In genomic region chr6:85851062-85851773, GRCm38 (mm10) we compare ENCODE assay signal across 14 mouse cellular contexts. TPM values are rescaled to one million over a fixed set of nuclear protein-coding genes. Genes with fewer than 3 reads are reported as not detected.
"Had no signal": no experiment of that assay in that cellular context is flagged by ENCODE, and none has a peak within 500 bp of the region (broad histone marks: within the 10 kb centered on the region; RNA-seq: fewer than 3 reads in every experiment).

No protein-coding gene starts in this region.

- H3K36me3 ChIP-seq: kidney, embryonic 15.5 days; limb, embryonic 12.5 days; lung, embryonic 15.5 days; midbrain, embryonic 13.5 days had no signal

- H3K4me2 ChIP-seq: kidney, embryonic 15.5 days; limb, embryonic 12.5 days; lung, embryonic 15.5 days; midbrain, embryonic 13.5 days had no signal

- ATAC-seq: midbrain, embryonic 13.5 days had no signal

- H3K9me3 ChIP-seq: kidney, embryonic 15.5 days; limb, embryonic 12.5 days; lung, embryonic 15.5 days; midbrain, embryonic 13.5 days had no signal

- H3K27ac ChIP-seq: kidney, embryonic 15.5 days; limb, embryonic 12.5 days; lung, embryonic 15.5 days; midbrain, embryonic 13.5 days had no signal

- H3K9ac ChIP-seq: kidney, embryonic 15.5 days; limb, embryonic 12.5 days; lung, embryonic 15.5 days; midbrain, embryonic 13.5 days had no signal

- H3K27me3 ChIP-seq: kidney, embryonic 15.5 days; limb, embryonic 12.5 days; lung, embryonic 15.5 days; midbrain, embryonic 13.5 days had no signal

- H3K4me1 ChIP-seq: limb, embryonic 12.5 days; lung, embryonic 15.5 days had no signal

- DNase-seq: kidney, adult 11 months; liver; right cerebral cortex, postnatal 25 days; thymus, adult 18-20 months; thymus, postnatal 14 days had no signal

- H3K4me3 ChIP-seq: kidney, embryonic 15.5 days; layer of hippocampus, adult 2 months; limb, embryonic 12.5 days; lung, embryonic 15.5 days; midbrain, embryonic 13.5 days had no signal

RNA-seq across cellular contexts. Expression of gene Nat8f2, which starts 17.7 kb away (rescaled TPM):
- total RNA-seq: midbrain, postnatal 0 days had no signal
- polyA plus RNA-seq: limb, embryonic 12.5 days; liver, embryonic 16.5 days; midbrain, embryonic 13.5 days; neural tube, embryonic 14.5 days; stomach, embryonic 14.5 days had no signal

RNA-seq across cellular contexts. Expression of gene Nat8, which starts 19.3 kb away (rescaled TPM):
- polyA plus RNA-seq: limb, embryonic 12.5 days; lung, embryonic 15.5 days; midbrain, embryonic 13.5 days; neural tube, embryonic 14.5 days; stomach, embryonic 14.5 days had no signal

RNA-seq across cellular contexts. Expression of gene Nat8f5, which starts 30.4 kb away (rescaled TPM):
- polyA plus RNA-seq: kidney, embryonic 15.5 days; limb, embryonic 12.5 days; liver, embryonic 16.5 days; lung, embryonic 15.5 days; neural tube, embryonic 14.5 days; stomach, embryonic 14.5 days had no signal

RNA-seq across cellular contexts. Expression of gene Nat8f6, which starts 30.5 kb away (rescaled TPM):
- total RNA-seq: midbrain, postnatal 0 days had no signal
- polyA plus RNA-seq: kidney, embryonic 15.5 days; limb, embryonic 12.5 days; liver, embryonic 16.5 days; lung, embryonic 15.5 days; midbrain, embryonic 13.5 days; midbrain, postnatal 0 days; neural tube, embryonic 14.5 days; stomach, embryonic 14.5 days had no signal
